Comparison of ENCODE assay signal across 10 mouse cellular contexts in the genomic region with DNA sequence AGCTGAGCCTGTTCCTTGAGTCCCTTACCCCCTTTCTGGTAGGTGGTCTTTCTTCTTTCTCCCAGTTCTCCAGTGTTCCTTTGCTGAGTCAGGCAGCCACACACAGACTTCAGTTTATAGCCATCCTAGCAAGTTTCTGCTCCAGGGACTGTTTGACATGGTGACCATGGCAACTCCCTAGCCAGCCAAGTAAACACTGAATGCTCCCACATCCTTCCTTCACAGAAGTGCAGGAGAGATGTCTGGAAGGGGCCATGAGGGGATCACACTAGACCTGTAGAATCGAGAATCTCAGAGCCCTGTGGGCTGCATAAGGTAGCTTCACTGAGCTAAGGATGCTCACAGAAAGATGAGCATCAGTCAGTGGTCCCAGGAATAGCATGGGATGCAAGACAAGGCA. TPM values are rescaled to one million over a fixed set of nuclear protein-coding genes. Genes with fewer than 3 reads are reported as not detected.
A peak's percentile ranks its signal among the peaks of the same experiment; 100 is the strongest.
DNase-seq lines count a peak whose midpoint lies in the region.
"Had no signal": no experiment of that assay in that cellular context is flagged by ENCODE, and none has a peak within 500 bp of the region (broad histone marks: within the 10 kb centered on the region; RNA-seq: fewer than 3 reads in every experiment).

No protein-coding gene starts in this region.

- peak; percentile 71 for DNase-seq in heart, adult 11 months
- no peak for DNase-seq in heart, adult 8-10 months (ENCODE audit: low spot score)
- peak; percentile 10 for DNase-seq in kidney, postnatal 14 days
- no peak for DNase-seq in kidney, adult 18-20 months
- peak; percentile 29 for DNase-seq in retina, postnatal 1 day
- no peak for DNase-seq in retina, embryonic 14.5 days (ENCODE audit: low spot score)
- DNase-seq in lung, postnatal 14 days = peak; percentile 18
- no peak for DNase-seq in layer of hippocampus, adult 11-12 months (ENCODE audit: low spot score)
- DNase-seq: thymus, postnatal 14 days had no signal

RNA-seq across cellular contexts. Expression of a gene that starts 33.3 kb away (rescaled TPM):
- 10 to 100 TPM in 2 of 4 experiments, 1 to 10 TPM in 2; 7.4 to 10.8 (median 9.5) TPM for total RNA-seq in heart, adult 8-10 months (2022)
- total RNA-seq: megakaryocyte-erythroid progenitor cell, adult 5-6 weeks had no signal

Comparison
In these comparisons a context has a peak if more than half of its experiments do, and no peak if none do; other contexts are left out.
1. DNase-seq: peak in heart, adult 11 months (single experiment), kidney, postnatal 14 days (single experiment), retina, postnatal 1 day (single experiment) and lung, postnatal 14 days (single experiment); none in heart, adult 8-10 months (single experiment), kidney, adult 18-20 months (single experiment), retina, embryonic 14.5 days (single experiment) and layer of hippocampus, adult 11-12 months (single experiment).